Mouse (Mus musculus): ENCODE measurements around the gene Dpp6.

Dpp6 gene

DNA sequence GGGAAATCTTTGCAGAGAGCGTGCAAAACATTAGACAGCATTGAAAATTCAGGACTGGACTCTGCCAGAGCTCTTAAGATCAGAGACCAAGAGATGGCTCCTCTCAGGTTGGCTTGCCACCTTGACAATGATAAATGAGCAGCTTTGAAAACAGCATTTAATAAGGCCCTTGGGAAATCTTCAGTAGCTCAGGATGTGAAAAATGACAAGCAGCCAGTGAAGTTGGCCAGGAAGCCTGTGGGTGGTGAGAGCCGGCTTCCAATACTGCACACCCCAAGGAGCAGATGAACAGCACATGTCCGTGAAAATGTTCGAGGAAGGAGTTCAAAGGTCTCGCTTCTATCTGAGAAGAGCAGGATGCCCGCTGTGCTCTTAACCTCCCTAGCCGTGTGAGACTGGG, 748.7 kb downstream of the Dpp6 start:
- DNase-seq: no peak

DNA sequence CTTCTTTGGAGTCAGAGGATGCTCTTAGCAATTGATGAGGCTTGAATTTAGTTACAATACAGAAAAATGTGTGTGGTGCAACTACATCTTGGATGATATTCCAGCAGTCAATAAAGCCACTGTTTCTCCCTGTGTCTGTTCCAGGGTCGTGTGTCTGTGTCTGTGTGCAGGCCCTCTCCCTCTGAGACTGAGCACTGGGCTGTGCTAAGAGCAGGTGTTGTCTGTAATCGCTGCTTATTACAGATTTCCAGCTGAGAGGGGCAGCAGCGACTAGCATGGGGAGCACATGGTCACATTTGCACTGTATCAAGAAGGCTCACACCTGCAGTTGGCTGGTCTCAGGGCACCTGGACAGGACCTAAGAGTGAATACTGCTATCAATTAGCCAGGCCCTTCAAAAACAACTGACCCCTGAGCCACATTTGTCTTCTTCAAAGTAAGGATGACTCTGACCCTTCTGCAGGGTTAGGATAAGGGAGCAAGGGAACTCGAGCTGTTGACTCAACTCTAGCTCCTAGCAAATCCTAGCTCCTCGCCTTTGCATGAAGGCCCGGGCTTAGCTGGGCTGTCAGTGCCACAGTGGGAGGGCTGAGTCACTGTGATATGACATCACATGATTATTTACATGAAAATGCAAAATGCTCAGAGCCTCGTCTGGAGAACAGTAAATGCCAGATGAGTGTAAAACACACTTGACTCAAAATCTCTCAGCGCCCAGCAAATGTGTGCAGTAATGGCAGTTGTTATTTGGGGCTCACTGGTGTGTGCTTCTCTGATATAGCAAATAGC, 771.2 kb downstream of the Dpp6 start:
- no peak for DNase-seq

DNA sequence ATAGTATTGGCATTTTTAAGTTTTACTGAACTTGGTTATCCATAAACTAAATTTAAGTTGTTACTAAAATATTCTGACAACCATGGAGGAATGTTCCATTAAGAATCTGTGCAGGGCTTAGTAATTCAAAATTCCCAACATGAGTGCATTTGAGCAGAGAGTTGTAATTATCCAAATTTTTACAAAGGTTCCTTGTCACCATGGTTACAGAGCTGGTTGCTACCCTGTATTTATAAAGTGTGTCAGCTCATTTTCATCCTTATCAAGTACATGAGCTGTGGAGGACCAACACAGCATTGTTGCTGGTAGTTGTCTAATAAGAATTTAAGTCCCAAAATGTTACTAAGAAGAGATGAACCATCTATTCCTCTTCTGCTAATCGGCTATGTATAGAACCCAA, 787.1 kb downstream of the Dpp6 start:
- DNase-seq: no peak

DNA sequence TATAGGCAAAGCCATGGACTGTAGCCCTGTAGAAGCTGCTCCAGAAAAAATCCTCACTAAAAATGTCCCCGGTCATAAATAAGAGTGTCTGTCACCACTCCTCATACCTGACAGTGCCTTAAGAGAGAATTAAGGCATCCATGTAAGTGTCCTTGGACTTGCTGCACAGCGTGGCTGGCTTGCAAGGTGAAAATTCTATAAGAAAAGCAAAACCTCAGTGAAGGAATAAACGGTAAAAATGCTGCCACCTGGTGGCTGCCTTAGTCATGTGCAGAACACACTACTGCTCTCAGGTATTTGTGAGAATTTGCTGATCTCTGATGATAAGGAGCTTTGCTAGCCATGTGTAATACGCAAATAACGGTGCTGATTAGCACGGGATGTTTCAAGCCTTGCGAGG, 798.8 kb downstream of the Dpp6 start:
- peak; percentile 6 for DNase-seq

DNA sequence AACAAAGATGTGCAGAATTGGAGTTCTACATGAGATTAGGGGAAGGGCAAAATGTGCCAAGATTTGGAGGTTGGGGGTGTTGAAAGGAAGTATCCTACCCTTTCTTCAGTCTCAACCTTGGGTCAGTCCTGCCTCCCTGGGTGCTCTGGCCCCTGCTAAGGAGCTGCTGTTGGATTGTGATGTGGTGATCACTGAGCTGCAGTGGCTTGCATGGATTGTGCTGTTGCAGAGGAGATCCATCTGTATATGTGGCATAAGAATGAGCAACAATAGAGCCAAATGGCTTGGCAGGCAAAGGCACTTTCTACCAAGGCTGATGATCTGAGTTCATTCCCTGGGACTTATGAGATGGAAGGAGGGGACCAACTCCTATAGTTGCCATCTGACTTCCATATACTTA, 804.8 kb downstream of the Dpp6 start:
- no peak for DNase-seq

DNA sequence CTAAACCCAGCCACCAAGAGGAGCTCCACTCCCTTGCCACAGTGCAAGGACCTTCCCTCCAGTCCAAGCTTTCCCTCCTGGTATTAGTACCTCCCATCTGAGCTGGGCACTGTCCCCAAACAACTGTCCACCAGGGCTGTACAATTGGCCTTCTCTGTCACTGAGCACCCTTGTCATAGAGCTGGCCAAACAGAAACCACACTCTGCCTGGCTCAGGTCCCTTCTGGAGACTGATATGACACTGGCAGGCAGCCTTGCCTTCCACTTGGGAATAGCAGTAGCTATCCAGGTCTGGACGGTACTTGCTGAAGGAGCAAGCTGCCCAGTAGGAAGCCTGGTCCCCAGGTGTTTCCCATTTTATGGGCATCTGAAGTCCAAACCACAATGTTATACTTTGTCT, 806.9 kb downstream of the Dpp6 start:
- no peak for DNase-seq

DNA sequence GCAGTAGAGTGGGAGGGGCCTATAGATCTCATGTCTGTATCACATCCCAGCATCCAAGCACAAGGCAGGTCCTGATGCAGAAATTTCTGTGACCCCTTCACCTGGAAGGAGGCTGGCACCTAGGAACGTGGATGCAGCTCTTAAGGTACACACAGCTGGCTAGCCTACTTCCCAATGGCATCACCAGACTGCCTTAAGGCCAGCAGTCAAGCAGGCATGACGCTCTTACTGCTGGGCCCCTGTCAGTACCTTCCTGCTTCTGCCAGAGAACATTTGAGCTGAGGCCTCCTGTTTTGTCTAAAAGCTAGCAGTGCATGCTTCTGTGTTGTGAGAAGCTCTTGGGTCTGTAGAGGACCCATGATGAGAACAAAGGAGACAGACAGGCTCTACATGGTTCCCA, 815.1 kb downstream of the Dpp6 start:
- DNase-seq: no peak

DNA sequence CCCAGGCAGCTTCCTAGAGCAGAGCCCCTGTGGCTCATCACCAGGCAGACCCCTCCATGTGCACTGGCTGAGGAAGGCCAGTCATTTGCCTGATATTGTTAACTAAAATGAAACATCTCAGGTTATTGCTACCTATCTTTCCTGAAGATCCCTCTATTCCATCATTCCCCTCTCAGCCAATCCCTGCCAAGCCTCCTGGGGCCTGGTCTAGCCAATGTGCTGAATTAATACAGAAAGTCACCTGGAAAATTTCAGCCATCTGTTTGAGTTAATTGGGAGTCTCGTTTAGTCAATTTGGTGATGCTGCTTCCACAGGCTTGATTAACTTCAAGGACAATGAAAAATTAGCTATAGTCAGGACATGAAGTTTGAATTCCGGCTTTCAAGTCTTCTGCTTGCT, 818.9 kb downstream of the Dpp6 start:
- DNase-seq: no peak

DNA sequence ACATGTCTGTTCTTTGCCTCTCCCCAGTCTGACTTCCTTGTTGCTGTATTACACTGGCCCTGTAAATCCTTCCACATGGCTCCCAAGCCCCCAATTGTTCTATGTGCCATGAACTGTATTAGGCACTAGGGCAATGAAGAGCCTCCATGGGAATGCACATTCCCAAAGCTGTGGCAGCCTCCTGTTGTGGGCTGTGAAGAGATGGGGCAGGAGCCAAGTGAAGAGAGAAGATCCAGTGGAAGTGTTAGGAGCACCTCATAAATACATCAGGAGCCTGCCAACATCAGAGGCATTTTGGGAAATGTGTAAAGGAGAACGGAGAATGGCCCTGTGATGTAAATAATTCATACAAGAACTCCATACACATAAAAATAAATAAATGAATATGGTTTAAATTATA, 824.9 kb downstream of the Dpp6 start:
- no peak for DNase-seq

DNA sequence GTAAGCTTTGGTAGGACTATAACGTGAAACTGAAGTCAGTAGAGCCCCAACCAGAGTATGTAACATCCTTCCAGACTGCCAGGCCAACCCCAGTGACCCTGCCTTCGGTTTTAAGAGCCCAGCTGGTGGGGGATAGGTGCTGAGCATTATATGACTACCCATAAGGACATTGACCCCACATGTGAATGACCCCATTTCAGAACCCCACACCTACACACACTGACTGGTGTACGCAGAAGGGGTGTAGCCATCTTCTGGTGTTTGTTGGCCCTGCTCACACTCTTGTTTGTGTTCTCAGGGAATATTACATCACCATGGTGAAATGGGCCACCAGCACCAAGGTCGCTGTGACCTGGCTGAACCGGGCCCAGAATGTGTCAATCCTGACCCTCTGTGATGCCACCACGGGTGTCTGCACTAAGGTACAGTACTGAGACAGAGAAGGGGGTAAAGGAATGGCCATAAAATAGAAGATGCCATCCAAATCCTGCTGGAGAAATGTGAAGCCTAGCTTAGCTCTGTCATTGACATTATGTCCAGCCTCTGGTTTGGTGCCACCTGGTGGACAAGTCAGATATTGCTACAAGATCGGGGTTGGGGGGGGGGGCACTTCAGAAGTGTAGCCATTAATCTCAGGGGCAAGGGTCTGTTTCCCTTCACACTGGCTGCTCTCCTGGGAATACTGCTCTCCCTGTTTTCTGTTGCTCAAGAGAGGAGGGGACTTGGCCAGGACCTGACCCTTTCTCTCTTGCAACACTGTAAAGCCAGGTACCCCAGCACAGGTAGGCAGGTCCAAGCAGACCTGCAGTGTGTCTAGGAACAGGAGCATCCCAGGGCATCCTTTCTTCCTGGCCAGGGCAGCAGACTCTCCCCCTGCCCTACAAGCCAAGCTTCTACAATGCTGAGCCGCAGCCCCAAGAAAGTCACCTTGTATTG, 835.1 kb downstream of the Dpp6 start:
- DNase-seq: peak; percentile 13

DNA sequence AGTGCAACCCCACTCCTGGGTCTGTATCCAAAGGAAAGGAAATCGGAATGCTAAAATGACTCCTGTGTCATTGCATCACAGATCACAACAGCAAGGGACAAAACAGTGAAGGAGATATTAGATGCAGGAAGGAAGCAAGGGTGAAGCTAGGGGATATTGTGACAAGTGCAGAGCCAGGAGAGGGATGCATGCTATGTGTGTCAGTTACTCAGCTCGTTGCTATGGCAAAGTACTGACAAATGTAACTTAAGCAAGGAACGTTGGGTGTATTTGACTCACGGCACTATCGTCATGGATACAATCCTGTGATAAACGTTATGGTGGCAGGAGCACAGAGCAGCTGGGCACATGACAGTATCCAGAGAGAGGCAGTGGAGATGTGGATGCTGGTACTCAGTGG, 839.1 kb downstream of the Dpp6 start:
- no peak for DNase-seq

DNA sequence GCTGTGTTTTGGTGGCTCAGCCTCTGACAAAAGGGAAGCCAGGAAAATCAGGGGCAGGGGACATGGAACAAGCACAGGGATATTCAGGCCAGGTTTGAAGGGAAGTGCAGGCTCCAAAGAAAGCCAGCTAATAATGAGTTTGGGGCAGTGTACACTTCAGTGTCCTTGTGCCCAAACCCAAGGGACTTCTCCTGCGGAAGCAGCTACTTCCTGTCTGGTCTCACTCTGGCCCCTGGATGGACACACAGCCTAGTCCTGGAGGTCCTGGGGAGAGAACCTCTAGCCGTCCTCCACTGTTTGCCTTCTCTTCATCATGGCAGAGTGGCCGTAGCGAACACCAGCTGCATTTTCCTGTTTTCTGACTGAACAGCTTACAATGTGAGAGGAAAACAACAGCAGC, 840.7 kb downstream of the Dpp6 start:
- DNase-seq: no peak

DNA sequence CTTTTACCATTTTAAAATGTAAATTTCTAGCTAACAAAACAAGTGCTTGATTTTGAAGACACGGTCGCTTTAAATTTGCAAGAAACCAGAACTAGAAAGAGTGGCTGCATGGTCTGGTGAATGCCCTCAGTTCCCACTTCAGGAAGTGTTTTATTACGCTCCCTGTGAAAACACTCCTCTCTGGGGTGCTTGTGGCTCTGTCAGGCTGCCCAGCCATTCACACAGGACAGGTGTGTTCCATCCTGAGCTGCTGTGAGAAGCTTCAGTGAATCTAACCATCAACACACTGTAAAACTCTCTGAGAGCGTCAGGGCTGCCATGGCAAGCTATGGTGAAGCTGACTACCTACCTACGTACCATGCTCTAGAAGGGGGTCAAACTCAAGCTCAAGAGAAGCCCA, 841.2 kb downstream of the Dpp6 start:
- no peak for DNase-seq

DNA sequence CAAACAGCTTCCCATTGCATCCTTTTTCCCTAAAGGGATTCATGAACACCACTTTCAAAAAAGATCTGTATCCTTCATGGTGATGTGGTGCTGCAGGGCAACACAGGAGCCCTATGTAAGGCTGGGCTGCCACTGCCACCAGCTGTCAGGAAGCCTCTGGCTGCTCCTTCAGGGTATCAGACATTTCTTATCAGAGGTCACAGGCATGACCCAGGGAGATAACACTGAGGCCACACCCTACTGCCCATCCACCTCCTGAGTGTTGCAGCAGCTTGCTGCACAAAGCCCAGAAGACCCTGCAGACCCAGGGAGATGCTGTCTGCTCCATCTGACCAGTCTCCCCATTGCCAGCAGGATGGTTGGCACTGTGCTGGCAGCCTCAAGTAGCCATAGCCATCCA, 841.6 kb downstream of the Dpp6 start:
- no peak for DNase-seq

DNA sequence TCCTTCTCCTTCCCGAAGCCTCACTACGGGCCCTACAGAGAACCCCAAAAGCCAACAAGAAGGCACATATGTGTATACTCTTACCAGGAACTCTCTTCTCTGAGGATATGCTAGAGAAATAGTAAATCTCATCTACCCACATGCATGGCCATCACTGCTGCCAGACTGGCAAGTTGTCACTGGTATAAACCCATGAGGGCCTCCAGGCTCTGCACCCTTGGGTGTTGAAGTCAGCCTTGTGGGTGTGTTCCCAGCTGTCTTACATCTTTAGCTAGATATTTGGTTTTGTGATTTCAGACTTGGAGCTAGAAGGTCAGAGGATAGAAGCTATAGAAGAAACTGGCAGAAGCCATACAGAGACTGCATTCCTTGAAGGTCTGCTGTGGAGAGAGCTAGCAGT, 842.0 kb downstream of the Dpp6 start:
- DNase-seq: no peak

DNA sequence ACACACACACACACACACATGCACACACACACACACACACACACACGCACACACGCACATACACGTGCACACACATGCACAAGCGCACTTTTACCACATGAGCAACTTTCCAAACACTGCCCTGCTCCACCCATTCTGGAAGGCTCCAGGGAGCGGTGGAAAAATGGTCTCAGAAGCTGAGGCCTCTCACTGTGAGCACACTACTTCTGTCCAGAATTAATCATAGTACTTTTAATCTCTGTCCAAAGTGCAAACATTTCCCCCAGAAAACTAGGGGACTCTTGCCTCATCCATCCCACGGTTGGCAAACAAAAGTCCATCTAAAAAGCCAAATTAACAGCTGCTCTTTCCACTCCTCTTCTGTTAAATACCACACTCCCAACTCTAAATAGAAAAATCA, 842.8 kb downstream of the Dpp6 start:
- no peak for DNase-seq

DNA sequence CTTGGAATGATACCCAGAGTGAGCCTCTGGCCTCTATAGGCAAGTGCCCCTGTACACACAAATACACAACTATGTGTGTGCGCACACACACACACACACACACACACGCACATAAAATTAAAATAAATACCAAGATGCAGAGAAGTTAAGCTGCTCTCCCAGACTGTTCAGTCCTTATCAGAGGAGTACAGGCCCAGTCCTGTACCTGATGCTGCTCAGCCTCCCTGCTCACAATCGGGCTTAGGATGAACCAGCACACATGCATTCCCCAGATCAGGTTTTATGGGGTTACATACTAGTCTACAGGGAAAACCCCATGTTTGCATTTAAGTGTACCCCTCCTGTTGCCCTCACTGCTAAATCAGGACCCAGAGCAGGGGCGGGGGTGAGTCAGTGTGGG, 847.1 kb downstream of the Dpp6 start:
- DNase-seq: no peak

DNA sequence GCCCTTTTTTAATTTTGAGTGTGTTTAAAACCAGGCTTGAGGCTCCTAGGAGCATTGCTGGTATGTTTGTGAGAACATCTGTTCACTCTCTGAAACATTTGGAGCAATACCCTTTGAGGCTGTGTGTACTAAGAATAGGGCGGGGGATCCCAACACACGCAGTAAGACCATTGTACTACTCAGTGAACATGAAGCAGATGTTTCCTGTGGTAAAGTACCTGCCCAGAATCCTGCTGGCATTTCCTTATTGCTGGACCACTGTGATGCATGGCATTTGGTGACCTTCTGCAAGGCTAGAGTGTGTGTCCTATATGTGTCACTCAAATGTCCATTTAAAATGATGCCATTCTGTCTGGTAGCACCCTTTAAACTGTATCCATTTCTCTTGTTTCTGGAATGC, 854.5 kb downstream of the Dpp6 start:
- DNase-seq: no peak

DNA sequence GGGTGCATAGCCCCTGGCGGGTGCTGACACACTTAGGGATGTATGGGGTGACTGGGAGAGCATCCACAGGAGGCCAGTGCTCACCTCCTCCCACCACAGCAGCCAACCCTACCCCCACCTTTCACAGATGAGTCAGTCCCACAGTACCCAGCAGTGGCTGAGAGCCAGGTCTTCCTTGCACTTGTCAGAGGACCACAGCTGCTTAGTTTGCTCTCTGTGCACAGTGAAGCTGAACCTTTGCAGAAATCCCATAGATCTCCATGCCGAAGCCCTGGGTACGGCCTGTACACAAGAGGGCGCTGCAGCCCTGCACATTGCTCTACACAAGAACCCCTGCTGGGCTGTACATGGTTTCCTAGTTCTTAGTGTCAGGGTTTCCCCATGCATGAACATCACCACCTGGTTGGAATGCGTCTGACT, 860.3 kb downstream of the Dpp6 start:
- no peak for DNase-seq

DNA sequence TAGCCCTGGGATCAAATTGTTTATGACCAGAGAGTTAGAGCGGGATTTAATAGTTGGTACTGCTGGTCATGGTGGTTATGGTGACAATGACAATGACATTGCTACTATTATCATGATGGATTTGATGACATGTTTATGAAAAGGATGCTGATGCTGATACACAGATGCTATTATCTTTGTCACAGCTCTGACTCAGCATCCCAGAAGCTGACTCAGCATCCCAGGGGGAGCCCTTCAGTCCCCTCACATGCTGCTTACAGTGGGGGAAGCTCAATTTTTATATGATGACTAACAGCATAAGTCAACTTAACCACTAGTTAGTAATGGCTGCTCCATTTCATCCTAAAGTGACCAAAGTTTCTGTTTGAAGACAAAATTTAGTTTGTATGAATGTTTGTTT, 862.1 kb downstream of the Dpp6 start:
- DNase-seq: no peak

DNA sequence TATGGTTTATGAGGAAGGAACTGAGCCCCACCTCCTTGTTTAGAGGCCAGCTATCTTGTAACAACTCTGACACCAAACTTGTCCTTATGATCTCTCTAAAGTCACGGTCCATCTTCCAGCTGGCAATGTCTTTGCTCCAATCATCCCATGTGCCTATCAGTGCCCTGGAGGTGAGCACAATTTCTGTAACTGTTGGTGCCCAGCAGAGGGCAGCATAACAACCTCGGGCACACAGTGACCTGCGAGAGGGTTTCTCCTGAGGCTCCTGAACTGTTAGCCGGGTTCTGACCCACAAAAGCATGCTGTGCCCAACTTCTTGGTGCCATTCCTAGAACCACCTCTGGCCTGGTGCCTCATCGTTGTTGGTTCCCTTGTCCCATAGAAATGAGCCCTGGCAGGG, 863.5 kb downstream of the Dpp6 start:
- peak; percentile 3 for DNase-seq

DNA sequence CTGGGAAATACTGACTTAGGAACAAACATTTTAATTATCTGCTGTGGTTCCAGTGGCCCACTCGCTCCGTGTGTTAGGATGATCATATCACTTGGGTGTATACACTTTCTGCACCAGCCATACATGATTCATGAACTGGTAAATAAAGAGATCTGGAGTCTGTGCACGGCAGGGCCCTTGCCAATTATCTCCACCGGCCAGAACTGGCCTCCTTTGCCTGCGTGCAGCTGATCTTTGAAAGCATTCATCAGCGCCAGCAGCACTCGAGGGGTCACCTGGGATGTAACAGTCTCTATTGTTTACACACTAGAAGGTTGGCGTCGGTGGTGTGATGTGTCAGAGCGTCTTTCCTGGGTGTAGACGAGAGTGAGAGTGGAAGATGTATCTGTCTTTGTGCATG, 868.2 kb downstream of the Dpp6 start:
- no peak for DNase-seq

DNA sequence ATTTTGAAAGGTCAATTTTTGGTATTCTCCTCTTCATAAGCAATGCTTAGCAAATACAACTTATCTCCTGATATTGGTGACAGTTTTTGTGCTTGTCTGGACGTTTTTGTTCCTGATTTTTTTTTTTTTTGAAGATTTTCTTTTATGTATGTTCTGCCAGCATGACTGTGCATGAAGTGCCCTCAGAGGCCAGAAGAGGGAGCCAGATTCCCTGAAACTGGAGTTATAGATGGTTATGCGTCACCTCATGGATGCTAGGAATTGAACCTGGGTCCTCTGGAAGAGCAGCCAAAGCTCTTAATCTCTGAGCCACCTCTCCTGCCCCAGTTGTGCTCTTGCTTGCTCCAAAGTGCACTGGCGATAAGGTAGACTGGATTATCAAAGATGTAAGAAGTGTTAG, 868.9 kb downstream of the Dpp6 start:
- no peak for DNase-seq

DNA sequence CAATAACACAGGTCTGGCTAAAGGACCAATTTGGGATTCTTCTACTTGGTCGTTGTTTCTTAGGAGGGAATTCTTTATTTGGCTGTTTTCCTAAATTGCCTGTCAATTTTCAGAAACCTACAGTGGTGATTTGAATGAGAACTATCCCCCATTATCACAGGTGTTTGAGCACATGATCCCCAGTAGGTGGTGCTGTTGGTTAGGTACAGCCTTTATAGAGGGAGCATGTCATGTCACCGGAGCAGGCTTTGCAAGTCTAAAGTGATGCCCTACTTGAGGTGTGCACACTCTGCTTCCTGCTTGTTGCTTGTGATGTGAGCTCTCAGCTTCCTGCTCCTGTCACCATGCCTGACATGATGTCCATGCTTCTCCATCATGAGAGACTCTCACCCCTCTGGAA, 870.3 kb downstream of the Dpp6 start:
- DNase-seq: no peak

All from thymus, postnatal 25 days (tissue).